Mouse (Mus musculus) gastrocnemius, postnatal 14 days (tissue): ENCODE measurements around the gene Grik2. TPM values are rescaled to one million over a fixed set of nuclear protein-coding genes. Genes with fewer than 3 reads are reported as not detected.
"Not testable (repeated sequence)": the region's sequence is repeated elsewhere in the genome, so short reads cannot be mapped to it uniquely, and the experiment has no call there.

Experiments
- DNase-seq: peaks from one replicate; pipeline ENCODE4 v3.0.0; 2021; ENCODE audit warnings: mixed read lengths
- intact Hi-C: fragments of 180-260 bp; cut with DNase I; formaldehyde crosslinking; loops from one replicate; pipeline ENCODE4 v1.15.1; 2025; ENCODE audit warnings: low total_unique reads
- total RNA-seq, 2 experiments: library from RNA; stranded (reverse); gene quantifications; 2 replicates each; pipeline ENCODE4 v1.2.3; 2021

Grik2 gene
- total RNA-seq, 2 experiments from 2014 or later: 0.44 to 0.49 TPM

DNA sequence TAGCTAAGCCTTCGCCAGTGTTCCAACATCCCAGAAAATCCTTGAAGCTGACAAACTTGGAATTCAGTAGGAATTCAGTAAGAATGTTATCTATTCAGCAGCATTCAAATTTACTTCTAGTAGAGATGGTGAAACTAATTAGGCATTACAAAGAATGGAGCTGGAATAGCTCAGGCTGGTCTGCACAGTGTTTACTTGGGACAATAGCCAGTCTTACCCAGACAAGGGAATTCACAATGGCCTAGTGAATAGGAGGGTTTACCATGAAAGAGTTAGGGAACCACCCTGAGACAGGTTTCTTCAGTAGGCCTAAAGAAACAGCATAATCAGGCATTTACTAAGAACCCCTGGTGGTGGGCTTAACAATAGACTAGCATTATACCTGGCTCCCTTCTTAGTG, 371.4 kb downstream of the Grik2 start:
- DNase-seq, intact Hi-C loops: not testable (repeated sequence)

GRCm38 (mm10) chr10:49382996-49383395, 405.6 kb downstream of the Grik2 start:
- intact Hi-C loops: no loop called here
- no peak for DNase-seq

DNA sequence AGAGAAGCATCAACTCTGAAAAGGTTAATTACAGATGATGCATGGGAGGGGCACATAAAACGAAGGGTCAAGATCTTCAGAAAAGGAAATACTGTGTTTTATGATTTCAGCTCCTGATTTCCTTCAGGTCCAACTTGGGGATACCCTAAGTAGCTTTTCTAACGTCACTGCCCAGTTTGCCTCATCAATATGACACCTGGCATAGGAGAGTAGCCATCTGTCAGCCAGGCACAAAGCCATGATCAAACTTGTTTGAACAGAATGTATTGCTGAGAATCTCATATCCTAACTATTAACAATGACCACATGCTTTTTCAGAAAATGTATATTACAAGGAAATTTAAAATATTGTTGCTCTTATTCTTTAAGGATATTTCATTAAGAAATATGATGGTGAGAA, 406.7 kb downstream of the Grik2 start:
- intact Hi-C loops: no loop called here
- DNase-seq: no peak

DNA sequence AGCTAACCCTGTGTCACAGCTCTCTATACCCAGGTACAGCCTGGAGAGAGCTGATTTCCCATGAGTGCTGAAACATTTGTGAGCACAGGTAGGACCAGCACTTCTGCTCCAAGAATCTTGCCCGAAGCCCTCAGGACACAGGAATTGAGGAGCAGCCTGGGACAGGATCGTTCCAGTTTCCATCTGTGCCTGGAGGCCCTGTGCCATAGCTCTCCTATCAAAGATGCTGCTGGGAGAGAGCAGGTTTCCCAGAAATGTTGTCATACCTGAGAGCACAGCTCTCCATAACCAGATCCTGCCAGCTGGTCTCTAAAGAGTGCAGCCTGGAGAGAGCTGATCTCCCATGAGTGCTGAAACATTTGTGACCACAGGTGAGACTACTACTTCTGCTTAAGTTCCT, 420.0 kb downstream of the Grik2 start:
- intact Hi-C loops: no loop called here

GRCm38 (mm10) chr10:49365262-49365661, 423.3 kb downstream of the Grik2 start:
- intact Hi-C loops: no loop called here
- DNase-seq: no peak

More for the DNA sequence above, 420.0 kb downstream of the Grik2 start:
- no peak for DNase-seq

DNA sequence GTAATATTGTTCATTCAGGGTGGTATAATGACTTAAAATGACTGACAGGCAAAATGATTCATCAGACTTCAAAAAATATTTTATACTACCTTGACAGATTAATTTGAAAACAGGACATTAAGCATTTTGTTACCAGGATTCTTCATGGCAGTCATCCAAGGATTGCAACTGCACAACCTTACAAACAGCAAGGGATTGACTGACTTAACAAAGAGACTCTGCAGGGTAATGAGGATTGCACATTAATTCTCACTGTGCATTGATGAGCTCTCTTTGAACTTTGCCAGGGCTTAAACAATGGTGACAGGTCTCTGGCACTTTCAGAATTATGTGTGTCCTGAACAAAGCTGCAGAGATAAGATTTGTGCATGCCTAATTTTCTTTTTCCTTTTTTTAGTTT, 466.2 kb downstream of the Grik2 start:
- intact Hi-C loops: no loop called here
- no peak for DNase-seq

DNA sequence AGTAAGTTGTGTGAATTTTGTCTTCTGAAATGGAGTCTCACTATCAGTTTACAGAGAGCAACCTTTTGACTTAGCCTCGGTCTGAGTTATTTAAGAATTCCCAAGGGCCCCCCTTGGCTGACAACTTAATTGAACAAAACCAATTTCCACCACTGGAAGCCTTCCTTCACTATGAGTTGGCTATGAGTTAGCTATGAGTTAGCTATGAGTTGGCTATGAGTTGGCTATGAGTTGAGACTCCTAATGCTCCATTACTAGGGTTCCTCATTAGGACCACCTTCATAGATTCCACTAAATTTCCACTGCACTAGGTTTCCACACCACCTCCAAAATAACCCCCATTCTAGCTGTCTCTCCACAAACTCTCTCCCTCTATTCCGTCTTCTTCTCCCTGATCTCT, 468.7 kb downstream of the Grik2 start:
- intact Hi-C loops: no loop called here
- no peak for DNase-seq

- intact Hi-C loops: no loop called here
- no peak for DNase-seq
Measured at GRCm38 (mm10) chr10:49256247-49256939, 532.2 kb downstream of the Grik2 start.

GRCm38 (mm10) chr10:49237356-49237755, 551.2 kb downstream of the Grik2 start:
- DNase-seq, intact Hi-C loops: not testable (repeated sequence)

GRCm38 (mm10) chr10:49236844-49237243, 551.7 kb downstream of the Grik2 start:
- intact Hi-C loops, DNase-seq: not testable (repeated sequence)

DNA sequence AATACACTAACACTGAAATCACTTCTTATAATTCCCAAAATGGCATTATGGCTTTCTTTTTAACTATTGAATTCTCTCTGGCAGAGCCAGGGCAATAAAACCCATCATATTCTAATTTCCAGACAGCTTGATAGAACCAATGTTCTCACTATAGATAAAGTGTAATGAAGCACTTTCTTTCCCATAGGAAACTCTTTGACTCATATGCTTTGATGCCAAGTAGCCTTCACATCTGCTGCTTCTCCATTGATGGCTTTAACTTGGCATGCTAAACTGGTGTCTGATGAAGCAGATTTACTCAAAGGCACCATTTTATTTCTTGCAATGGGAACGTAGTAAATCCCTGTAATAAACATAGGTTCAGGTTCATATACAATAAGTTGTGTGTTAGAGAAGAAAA, 568.5 kb downstream of the Grik2 start:
- no peak for DNase-seq
- intact Hi-C loops: no loop called here

- no peak for DNase-seq
- intact Hi-C loops: no loop called here
Measured at GRCm38 (mm10) chr10:49219631-49220030, 568.9 kb downstream of the Grik2 start.

- no peak for DNase-seq
- intact Hi-C loops: no loop called here
Measured at GRCm38 (mm10) chr10:49191773-49192371, 596.7 kb downstream of the Grik2 start.

DNA sequence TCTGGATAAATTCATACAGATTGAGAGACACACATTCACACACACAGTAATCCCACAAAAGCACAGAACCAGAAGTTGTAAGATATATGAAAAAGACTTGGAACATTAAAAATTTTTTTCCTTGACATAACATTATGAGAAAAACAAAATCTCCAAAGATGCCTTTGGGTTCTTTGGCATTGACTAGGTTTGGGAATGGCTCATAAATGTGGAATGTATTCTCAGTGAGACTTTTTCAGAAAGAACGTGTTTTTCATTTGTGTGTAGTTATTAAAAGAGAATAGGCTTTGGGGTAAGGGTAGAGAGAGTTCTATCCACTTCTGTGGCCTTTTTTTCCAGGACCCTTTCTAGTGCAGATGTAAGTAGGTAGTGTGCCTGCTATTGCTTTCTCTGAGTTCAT, 597.3 kb downstream of the Grik2 start:
- no peak for DNase-seq
- intact Hi-C loops: no loop called here

DNA sequence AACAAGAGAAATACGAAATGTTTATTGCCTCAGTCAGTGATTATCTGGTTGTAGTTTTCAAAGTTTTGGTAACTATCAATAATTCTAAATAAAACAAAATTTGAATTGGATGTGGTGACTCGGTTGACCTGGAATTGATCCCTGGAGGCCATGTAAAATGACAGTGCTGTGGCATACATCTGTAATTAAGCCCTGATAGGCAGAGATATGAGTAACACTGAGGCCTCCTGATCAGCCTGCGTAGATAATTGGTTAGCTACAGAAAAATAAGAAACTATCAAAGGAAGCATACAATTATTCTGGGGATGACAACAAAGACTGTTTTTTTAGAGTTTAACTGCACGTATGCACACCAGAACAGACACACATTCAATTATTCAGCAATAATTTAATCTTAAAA, 634.4 kb downstream of the Grik2 start:
- intact Hi-C loops: no loop called here
- DNase-seq: no peak

DNA sequence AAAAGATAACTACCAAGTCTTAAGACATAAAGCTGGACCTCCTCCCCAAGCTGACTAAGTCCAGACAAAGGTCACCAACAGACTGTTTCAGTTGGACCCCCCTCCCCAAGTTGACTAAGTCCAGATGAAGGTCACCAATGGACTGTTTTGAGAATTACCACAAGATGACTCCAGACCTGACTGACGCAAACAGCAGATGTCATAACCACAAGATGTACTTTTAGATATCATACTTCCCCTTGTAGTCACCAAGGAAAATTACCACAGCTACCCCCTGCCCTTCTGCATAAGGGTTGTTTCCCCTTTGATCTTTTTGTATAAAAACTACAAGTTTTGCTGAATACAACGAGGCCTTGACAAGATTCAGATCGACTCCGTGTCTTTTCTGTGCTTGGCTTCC, 637.1 kb downstream of the Grik2 start:
- intact Hi-C loops: not testable (repeated sequence)

GRCm38 (mm10) chr10:49149714-49150113, 638.9 kb downstream of the Grik2 start:
- intact Hi-C loops: no loop called here
- no peak for DNase-seq

More for the DNA sequence above, 637.1 kb downstream of the Grik2 start:
- DNase-seq: not testable (repeated sequence)

- intact Hi-C loops: no loop called here
- no peak for DNase-seq
Measured at GRCm38 (mm10) chr10:49142658-49143057, 645.9 kb downstream of the Grik2 start.

GRCm38 (mm10) chr10:49136816-49137215, 651.8 kb downstream of the Grik2 start:
- intact Hi-C loops: no loop called here
- DNase-seq: no peak

DNA sequence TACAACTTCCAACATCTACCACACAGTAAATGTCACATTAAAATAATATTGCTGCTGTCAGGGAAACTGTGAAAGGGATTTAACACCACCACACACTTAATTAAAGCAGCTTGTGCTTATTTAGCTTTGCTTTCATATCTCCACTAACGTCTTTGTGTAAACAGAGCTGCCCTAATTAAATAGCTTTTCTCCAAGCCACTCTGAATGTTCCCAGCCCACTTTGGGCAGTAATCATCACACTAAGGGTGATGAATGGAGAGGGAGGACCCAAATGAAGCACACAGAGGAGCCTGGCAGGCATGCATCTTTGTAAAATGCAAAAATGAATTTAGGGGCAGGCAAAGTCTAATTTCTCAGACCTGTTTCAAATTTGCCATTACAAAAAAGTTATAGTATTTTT, 657.3 kb downstream of the Grik2 start:
- DNase-seq: no peak
- intact Hi-C loops: no loop called here

DNA sequence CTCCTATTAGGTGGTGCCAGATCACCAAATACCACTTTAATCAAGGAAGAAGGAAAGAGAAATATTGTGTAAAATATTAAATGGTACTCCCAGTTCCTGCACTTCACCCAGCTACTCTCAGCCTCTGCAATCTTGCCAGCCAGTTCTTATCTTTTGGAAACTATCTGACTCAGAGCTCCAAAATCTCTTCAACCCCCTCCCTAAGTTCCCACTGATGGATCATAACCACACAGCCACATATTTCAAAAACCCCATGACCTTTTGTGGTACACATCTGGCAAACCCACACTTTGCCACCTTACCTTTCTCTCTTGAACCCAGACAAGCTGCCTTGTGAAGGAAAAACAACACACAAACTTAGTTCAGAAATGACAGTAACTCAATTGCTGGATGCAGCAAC, 738.2 kb downstream of the Grik2 start:
- intact Hi-C loops: no loop called here
- no peak for DNase-seq
